Mouse (Mus musculus) large intestine, adult 2 months (tissue): Measurements from ENCODE around the gene Bag2. TPM values are rescaled to one million over a fixed set of nuclear protein-coding genes. Genes with fewer than 3 reads are reported as not detected.
"Not testable (repeated sequence)": the region's sequence is repeated elsewhere in the genome, so short reads cannot be mapped to it uniquely, and the experiment has no call there.

Experiments
- DNase-seq: peaks from one replicate; pipeline ENCODE4 v3.0.0-alpha.2; 2012; ENCODE audit warnings: low read depth, low spot score
- WGBS: fragments of 180-500 bp; shearing (Covaris S2); methylation state at CpG from one replicate; pipeline ENCODE4 v1.1.7; 2018; 5-methylcytosine and 5-hydroxymethylcytosine counted together
- polyA plus RNA-seq: library from polyadenylated mRNA; depleted of rRNA; stranded (reverse); fragments of >200 nt; gene quantifications from 2 replicates; pipeline ENCODE4 v1.2.3, GENCODE M21; 2012

Bag2 gene
- polyA plus RNA-seq, 1 experiment: 16.9 TPM

DNA sequence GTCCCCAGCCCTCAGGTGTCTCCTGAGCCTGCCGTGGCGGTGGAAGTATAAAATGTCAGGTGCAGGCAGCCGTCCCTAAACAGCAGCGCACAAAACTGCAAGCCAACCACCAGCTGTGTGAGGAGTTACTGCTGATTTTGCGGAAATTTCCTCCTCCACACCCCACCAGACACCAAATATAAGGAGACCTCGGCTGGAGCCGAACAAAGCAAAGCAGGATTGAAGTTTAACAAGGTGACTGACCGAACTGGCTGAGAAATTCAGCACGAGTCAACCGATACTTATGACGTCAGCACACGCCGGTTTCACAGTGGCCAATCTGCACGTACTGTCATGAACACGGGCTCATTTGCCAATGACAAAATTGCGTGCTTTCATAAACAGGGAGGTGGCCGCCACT lies 3.5 kb downstream of the Bag2 start:
- WGBS: 83% methylated on average over 17 of the region's 17 CpGs
- DNase-seq: no peak

DNA sequence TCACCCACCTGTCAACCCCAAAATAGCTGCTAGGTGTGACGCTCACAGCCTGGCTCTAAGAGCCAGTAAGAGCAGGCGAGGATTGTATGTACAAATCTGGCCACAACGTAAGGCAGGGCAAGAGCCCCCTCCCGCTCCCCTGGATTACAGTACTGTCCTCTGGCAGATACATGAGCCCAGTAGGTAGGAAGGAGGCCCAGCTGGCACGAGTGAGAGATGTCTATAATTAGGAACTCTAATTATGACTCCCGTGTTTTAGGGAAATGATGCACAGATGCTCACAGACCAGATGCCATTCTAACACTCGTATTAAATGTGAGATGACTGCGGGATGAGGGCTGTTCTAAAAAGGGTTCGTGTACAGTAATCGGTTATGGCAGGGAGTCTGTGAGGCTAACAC lies 6.3 kb downstream of the Bag2 start:
- DNase-seq: no peak

DNA sequence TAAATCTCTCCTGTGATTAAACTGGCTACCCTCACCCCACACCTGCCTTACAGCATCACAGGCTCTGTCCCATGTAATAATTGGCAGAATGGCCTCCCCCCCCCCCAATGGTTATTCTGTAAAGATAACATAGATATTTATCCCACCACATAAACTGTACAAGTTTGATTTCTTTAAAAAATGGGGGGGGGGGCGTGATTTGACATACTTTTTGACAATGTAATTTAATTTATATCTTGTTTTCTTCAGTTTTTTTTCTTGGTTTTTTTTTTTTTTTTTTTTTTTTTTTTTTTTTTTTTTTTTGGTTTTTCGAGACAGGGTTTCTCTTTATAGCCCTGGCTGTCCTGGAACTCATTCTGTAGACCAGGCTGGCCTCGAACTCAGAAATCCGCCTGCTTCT lies 7.9 kb downstream of the Bag2 start:
- DNase-seq: not testable (repeated sequence)
- 81% methylated on average over 4 of the region's 4 CpGs for WGBS

More for the DNA sequence above, 6.3 kb downstream of the Bag2 start:
- WGBS: 88% methylated on average over 10 of the region's 10 CpGs

DNA sequence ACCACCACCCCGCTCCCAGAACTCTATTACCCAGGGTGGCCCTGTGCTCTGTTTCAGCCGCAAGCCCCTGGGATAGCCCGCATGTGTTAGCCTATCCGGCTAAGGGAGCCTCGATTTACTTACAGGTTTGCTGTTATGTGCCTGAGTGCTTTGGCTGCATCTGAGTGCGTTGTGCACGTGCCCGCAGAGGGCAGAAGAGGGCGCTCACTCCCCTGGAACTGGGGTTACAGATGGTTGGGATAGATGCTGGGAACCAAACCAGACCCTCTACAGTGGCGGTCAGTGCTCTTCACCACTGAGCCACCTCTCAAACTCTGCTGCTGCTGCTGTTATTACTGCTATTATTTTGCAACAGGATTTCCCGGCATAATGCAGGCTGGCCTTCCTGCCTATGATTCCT lies 8.5 kb downstream of the Bag2 start:
- WGBS: 97% methylated on average over 11 of the region's 11 CpGs
- DNase-seq: no peak

DNA sequence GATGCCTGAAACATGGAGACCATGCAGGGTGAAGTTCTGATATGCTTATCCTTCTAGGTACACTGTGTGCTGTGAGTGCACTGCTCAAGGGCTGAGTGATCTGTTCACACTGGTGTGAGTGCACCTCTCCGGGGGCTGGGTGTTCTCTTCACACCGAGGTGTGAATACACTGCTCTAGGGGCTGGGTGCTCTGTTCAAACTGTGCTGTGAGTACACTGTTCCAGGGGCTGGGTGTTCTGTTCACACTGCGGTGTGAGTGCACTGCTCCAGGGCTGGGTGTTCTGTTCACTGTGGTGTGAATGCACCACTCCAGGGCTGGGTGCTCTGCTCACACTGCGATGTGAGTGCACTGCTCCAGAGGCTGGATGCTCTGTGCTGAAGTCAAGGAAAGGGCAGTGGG lies 11.7 kb downstream of the Bag2 start:
- no peak for DNase-seq
- whole genome bisulfite sequencing: 89% methylated on average over 4 of the region's 4 CpGs

DNA sequence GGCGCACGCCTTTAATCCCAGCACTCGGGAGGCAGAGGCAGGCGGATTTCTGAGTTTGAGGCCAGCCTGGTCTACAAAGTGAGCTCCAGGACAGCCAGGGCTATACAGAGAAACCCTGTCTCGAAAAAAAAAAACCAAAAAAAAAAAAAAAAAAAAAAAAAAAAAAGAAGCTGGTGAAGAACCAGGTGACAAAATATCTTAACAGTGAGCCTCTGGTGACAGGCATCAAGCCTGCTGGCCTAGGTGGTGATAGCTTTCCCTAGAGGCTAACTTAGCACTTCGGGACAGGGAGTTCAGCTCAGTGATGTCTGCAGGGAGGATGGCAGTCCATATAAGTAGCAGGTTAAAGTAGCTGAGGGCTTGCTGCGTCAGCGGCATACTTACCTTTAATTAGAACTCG lies 12.8 kb downstream of the Bag2 start:
- DNase-seq: not testable (repeated sequence)
- WGBS: 91% methylated on average over 9 of the region's 9 CpGs

DNA sequence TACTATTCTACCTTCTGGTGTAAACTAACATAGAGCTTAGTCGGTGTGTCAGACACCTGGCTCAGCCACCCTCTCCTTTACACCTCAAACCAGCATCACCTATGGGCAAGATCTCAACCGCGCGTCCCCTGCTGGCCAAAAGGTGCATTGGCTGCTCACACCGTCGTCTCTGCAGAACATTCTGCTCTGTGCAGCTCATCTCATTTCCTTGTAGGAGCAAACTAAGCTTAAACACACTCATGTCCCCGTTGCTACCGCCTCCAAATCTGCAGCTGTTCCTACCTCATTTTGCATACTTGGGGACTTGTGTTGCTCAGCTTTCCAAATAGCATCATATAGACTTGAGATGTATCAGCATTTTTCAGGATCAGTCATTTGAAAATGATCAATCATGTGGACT lies 14.7 kb downstream of the Bag2 start:
- no peak for DNase-seq
- 14% methylated on average over 8 of the region's 8 CpGs for WGBS

DNA sequence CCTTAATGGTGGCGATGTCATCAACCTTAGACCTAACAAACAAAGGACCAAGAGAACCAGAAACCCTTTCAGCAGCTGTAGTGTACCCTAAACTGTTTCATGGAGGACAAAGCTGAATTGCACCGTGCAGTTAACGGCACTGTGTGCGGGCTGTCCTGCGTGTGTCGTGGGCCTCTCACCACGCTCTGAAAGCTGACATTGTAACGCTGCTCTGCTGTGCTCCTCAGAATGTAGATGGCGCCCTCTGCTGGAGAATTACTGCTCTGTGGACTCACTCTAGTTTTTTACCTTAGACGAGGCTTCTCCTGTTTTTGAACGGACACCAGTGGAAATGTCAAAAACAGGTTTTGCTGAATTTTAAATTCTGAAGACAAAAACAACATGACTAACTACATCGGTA lies 18.3 kb downstream of the Bag2 start:
- 23% methylated on average over 12 of the region's 12 CpGs for WGBS
- no peak for DNase-seq

DNA sequence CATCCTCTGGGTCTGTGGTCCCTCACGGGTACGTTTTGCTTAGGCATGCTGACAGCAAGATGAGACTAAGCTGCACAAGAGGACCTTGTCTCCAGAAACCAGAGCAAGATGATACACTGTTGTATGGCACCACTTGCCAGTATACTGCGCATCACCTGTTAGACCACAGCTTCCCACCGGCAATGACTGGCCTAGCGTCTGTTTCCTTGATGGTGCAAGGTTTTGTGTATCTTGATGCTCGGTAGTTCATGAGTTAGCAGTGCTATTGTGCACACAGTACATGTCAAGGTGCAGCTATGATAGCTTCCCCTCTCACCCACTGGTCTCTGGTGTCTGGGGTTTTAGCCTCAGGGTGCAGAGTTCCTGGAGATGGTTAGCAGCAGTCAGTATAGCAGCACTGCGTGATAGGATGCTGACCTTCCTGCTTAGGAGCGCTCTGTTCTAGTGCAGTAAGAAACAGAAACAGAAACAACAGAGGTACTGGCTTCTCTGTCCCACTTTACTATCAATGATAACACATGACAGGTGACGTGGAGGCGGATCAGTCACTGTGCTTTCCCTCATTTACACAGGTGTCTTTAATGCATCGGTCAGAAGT lies 18.8 kb downstream of the Bag2 start:
- 73% methylated on average over 11 of the region's 11 CpGs for WGBS
- DNase-seq: no peak

DNA sequence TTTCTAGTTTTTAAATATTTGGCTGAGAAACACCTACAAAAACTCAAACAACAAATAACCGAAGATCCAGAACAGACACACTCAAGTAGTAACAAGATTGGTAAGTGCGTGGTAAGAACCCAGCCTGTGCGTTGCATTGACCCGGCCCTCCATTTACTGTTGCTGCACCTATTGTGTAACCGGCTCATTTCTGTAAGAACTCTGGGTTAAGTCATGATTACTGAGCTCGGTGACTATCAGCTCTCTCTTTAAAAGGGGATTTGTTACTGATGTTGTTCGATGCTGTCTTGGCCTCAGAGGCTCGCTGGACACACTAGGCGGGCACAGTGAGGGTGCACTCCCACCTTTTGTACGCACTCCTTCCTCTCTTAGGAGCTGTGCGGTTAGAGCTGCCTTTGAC lies 19.3 kb downstream of the Bag2 start:
- 91% methylated on average over 11 of the region's 11 CpGs for WGBS
- no peak for DNase-seq

DNA sequence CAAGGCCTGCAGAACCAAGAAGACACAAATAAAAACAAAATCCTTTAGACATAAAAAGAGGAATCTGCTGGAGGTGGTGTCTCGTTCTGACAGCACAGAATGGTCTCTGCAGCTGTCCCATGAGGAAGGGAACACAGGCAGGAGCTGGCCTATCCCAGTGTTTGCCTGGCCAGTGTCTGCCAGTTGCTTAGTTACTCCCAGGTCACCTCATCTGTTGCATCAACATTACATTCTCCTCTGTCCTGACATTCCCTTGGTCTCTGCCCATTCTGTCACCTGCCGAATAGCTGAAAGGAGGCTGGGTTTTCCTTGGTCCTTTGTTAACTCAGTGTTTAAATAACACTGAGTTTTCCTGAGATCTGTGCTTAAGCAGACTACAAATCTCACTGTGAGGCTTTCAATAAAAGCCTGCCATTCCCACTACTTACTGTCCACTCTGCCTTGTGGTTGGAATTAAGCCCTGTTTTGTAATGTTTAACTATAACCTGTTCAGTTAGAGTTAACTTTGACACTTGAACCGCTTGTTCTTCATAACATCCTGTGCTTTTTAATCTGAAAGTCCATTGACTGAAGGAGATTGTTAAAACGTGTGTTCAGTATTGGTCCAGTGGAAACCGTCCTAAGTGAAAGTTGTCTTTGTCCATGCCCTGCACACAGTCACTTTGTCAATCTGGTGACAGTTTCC lies 23.5 kb downstream of the Bag2 start:
- WGBS: 57% methylated on average over 5 of the region's 5 CpGs
- no peak for DNase-seq

DNA sequence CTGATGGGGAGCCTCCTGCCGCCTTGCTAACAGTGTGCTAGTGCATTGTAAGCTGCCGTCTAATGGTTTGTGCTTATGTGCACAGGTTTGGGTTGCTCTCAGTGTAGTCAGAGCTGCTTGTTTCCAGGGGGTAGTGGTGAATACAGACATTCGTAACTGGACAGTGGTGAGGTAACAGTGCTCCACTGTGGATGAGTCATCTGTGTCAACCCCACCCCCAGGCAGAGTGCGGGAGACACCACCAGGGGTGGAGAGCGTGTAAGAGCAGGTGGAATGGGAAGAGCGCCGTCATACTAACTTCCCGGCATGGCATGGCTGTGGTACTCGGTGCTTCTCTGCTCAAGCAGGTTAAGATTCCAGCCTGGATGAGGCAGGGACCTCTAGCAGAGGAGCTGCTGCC lies 24.6 kb downstream of the Bag2 start:
- 78% methylated on average over 9 of the region's 9 CpGs for WGBS
- no peak for DNase-seq

DNA sequence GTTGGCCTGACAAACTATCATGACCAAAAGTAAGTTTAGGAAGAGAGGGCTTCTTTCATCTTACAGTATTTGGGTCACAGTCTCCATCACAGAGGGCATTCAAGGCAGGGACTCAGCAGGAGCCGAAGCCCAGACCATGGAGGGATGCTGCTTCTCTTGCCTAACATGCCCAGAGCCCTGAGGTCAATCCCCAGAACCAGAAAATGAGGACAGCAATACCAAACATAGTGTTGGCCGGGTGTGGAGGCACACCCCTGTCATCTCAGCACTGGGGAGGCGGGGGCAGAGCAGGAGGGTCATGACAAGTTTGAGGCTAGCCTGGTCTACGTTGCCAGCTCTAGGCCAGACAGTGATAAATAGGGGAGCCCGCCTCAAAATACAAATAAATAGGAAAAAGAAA lies 32.5 kb downstream of the Bag2 start:
- no peak for DNase-seq
- WGBS: 92% methylated on average over 5 of the region's 5 CpGs

DNA sequence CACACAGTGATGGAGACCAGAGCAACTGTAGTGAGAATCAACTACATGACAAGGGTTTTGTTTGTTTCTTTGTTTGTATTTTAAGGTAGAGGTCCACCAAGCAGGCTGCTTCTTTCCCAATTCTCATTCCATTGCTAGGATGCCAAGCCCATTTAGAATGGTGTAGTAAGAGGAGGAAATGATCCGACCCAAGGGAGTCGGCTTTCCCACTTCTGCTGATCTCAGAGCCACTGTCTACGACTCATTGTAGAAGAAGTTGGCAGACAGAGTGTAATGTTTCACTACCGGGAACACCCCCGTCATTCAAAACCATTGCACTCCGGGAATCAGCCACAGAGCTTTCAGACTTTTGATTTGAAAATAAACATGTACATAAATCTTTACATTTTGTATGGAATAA lies 33.1 kb downstream of the Bag2 start:
- no peak for DNase-seq
- WGBS: 72% methylated on average over 6 of the region's 6 CpGs

DNA sequence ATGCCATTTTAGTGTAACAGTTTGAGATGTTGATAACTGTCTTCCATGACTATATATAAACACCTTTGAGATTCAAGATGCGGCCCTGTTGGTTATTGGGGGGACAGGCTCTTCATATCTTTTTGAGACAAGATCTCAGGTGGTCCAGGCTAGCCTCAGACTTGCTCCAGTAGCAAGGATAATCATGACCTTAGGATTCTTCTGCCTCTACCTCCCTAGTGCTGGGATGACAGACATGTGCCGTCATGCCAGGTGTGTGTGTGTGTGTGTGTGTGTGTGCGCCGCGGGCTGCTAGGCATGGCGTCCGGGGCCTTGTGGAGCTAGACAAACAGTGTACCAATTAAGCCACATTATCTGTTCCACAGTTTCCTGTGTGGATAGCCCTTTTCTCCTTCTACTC lies 36.6 kb downstream of the Bag2 start:
- DNase-seq: no peak
- 84% methylated on average over 7 of the region's 7 CpGs for WGBS

DNA sequence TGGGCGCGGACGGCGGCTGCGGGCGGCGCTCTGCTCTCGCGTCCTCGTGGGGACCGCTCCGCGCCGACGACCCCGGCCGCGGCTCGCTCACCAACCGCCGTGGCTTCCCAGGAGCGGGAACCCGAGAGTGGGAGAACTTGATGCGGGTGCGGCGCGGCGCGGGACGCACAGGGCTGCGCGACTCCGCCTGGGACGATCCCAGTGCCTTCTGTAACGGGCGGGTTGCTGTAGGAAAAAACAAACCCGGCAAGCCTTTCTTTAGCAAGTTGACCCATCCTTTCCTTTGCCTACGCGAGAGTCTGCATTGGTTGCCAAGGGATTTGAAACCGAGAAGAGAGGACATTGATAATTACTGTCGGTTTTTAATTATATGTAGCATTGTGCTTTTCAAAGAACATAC lies 37.4 kb downstream of the Bag2 start:
- no peak for DNase-seq
- WGBS: under 1% methylated on average over 41 of the region's 41 CpGs

DNA sequence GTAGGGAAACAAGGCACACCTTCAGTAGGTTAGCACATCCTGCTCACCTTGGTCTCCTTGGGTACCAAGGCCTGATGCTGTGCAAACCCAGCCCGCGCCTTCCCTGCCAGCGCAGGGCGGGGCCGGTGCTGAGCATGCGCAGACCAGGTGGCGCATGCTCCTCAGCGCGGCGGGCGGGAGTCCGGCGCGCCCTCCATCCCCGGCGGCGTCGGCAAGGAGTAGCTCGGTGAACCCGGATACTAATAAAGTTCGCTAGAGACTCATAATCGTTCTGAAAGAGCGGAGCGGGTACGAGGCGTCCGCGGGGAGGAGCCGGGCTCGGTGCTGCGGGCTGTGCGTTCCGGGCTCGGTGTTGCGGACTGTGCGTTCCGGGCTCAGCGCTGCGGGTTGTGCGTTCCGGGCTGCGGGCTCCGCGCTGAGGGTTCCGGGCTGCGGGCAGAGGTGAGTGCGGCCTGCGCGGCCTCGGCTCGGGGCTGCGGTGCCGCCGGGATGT lies 37.8 kb downstream of the Bag2 start, which contains the start of gene Rab23:
Rab23 (plus strand) TSS at position 155 of the 493 bp plus-strand sequence.
- under 1% methylated on average over 54 of the region's 54 CpGs for WGBS
- DNase-seq: peak; percentile 54

DNA sequence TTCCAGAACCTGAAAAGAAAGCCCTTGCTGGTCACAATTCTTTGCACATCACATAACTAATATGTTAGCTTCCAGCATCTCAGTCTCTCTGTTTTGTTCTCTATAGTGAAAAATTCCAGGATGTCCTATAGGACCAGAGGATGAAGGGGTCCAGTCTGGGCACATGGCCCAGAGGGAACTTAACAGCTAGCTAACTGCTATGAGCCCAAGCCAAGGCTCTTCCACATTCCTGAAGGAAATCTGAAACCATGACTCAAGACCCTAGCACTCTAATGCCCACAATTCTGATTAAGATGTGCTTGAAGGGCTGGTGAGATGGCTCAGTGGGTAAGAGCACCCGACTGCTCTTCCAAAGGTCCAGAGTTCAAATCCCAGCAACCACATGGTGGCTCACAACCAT lies 40.0 kb downstream of the Bag2 start:
- no peak for DNase-seq
- 81% methylated on average over 1 of the region's 1 CpGs for WGBS

DNA sequence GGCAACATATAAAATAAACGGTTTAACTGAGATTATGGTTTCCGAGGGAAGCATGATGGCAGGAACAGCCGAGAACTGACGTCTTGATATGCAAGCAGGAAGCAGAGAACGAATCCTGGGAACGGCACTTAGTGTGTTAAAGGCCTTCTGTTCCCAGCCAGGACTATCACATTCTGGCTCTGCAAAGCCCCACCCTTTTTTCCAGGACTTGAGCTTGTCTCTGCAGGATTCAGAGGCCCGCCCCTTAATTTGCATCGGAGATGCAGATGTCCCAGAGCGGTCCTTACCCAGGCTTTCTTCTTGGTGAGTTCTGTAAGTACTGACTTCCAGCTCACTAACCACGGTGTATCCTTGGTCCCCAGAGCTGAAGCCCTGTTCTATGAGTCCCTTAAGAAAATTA lies 42.8 kb downstream of the Bag2 start:
- WGBS: 5% methylated on average over 10 of the region's 10 CpGs
- no peak for DNase-seq

DNA sequence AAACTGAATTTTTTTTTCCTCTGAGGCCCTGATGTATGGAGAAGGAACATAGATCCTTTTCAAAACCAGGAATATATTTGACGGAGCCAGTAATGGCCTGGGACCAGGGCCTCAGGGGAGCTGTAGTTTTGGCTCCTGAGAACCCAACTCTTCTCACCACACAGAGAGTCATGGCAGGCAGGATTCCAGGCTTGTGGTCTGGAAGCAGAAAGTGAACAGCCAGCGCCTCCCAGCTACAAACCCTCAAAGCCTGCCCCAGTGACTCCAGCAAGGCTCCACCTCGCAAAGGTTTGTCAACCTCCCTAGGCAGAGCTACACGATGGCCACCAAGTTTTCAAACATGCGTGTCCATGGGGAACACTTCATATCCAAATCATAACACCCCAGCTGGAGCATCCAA lies 45.6 kb downstream of the Bag2 start:
- DNase-seq: no peak
- 87% methylated on average over 5 of the region's 5 CpGs for WGBS

DNA sequence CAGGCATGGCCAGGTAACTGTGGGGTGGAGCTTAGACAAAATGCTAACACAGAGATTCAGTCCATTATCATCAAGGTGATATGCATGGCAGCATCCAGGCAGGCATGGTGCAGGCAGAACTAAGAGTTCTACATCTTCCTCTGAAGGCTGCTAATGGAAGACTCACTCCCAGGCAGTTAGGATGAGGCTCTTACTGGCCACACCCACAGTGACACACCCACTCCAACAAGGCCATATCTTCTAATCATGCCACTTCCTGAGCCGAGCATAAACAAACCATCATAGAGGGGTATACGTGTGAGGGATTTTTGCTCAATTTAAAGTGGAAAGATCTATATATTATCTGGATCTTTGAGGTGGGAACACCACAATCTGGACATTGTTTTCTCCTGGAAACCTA lies 48.0 kb downstream of the Bag2 start:
- WGBS: 30% methylated on average over 2 of the region's 2 CpGs

DNA sequence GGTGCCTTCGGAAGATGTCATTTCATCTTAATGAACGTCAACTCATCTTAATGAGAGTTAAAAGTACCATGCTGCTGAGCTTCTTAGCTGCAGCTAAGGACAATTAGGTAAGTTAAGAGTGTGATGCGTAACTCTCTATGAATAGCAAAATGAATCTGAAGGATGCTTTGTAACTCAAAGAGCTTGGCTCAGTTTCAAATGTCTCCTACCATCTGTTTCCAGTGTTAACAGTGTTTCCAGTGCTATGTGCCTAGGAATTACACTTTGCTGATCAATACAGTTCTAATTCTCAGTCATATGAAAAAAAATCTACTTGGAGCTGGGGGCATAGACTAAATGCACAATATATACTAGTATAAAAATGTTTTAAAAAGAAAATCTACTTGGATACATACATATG lies 56.4 kb downstream of the Bag2 start:
- DNase-seq: no peak
- WGBS: 89% methylated on average over 3 of the region's 3 CpGs

More for the DNA sequence above, 48.0 kb downstream of the Bag2 start:
- DNase-seq: no peak
